Comparison of ENCODE assay signal across 23 mouse cellular contexts in genomic region chr2:130261914-130262313, GRCm38 (mm10). TPM values are rescaled to one million over a fixed set of nuclear protein-coding genes. Genes with fewer than 3 reads are reported as not detected.
A peak's percentile ranks its signal among the peaks of the same experiment; 100 is the strongest.
DNase-seq lines count a peak whose midpoint lies in the region; ATAC-seq and TF ChIP-seq lines count a peak whose summit lies in the region.
"Had no signal": no experiment of that assay in that cellular context is flagged by ENCODE, and none has a peak within 500 bp of the region (broad histone marks: within the 10 kb centered on the region; RNA-seq: fewer than 3 reads in every experiment).

No protein-coding gene starts in this region.

- no peak overlapping the region for H3K4me3 ChIP-seq in liver, embryonic 11.5 days (ENCODE audit: low read depth, low read length)
- peak overlapping the region; percentile 14; the same call in 1 of the 2 replicates for H3K4me3 ChIP-seq in liver, embryonic 13.5 days (replicated peaks)
- H3K4me3 ChIP-seq in liver, embryonic 15.5 days (replicated peaks) = 0 out of 2 replicates have a peak overlapping the region, but pooled peaks have one; percentile 2
- H3K4me3 ChIP-seq in liver, postnatal 0 days (ENCODE audit: low read depth, low read length) = no peak overlapping the region
- no peak overlapping the region for H3K4me3 ChIP-seq in stomach, postnatal 0 days (ENCODE audit: low read depth, low read length)
- H3K4me3 ChIP-seq: embryonic facial prominence, embryonic 10.5 days; embryonic facial prominence, embryonic 12.5 days; forebrain, embryonic 13.5 days; forebrain, embryonic 15.5 days had no signal

- 54% methylated on average over 2 of the region's 2 CpGs for WGBS in liver, embryonic 11.5 days
- WGBS in liver, embryonic 13.5 days (ENCODE audit: insufficient replicate concordance) = 15% methylated on average over 2 of the region's 2 CpGs
- WGBS in liver, embryonic 15.5 days (ENCODE audit: insufficient replicate concordance) = 20% methylated on average over 2 of the region's 2 CpGs
- WGBS in liver, postnatal 0 days (ENCODE audit: insufficient replicate concordance) = 36% methylated on average over 2 of the region's 2 CpGs
- 78% methylated on average over 2 of the region's 2 CpGs for WGBS in stomach, postnatal 0 days

- no peak for TF ChIP-seq EP300 in liver, postnatal 0 days (IDR thresholded peaks at IDR 0.05; ENCODE audit: low read depth)
- TF ChIP-seq EP300 in stomach, postnatal 0 days (optimal IDR thresholded peaks at IDR 0.05) = no peak

- peaks cover 24% of the 10 kb centered on the region for H3K4me1 ChIP-seq in liver, embryonic 11.5 days (replicated peaks; ENCODE audit: control insufficient read depth, insufficient read depth, low read length)
- H3K4me1 ChIP-seq in liver, embryonic 13.5 days (replicated peaks) = peaks cover 72% of the 10 kb centered on the region
- H3K4me1 ChIP-seq in liver, embryonic 15.5 days (replicated peaks) = peaks cover 66% of the 10 kb centered on the region
- peaks cover 12% of the 10 kb centered on the region for H3K4me1 ChIP-seq in liver, postnatal 0 days (ENCODE audit: insufficient read depth)
- no peaks in the 10 kb centered on the region for H3K4me1 ChIP-seq in stomach, postnatal 0 days (replicated peaks; ENCODE audit: control insufficient read depth, insufficient read depth)
- H3K4me1 ChIP-seq: embryonic facial prominence, embryonic 10.5 days; embryonic facial prominence, embryonic 12.5 days; forebrain, embryonic 13.5 days; forebrain, embryonic 15.5 days had no signal

- DNase-seq in liver, embryonic 11.5 days (ENCODE audit: low spot score) = no peak
- no peak for DNase-seq in liver
- DNase-seq in liver, embryonic 13.5 days = no peak
- DNase-seq in liver, postnatal 0 days = no peak
- DNase-seq in stomach, postnatal 0 days (ENCODE audit: low spot score) = no peak
- no peak for DNase-seq in kidney, adult 9 months
- no peak for DNase-seq in Muller cell, postnatal 12 days (ENCODE audit: inconsistent ontology term)
- DNase-seq: adrenal gland, adult 8-10 months; adrenal gland, postnatal 14 days; adrenal gland, postnatal 36 days; cerebellum, adult 11-12 months; cerebellum, adult 2 months; cerebellum, adult 9-10 months; cerebellum, postnatal 10 days; cerebellum, postnatal 25 days; forebrain, postnatal 0 days had no signal

- H3K36me3 ChIP-seq in liver, embryonic 11.5 days (ENCODE audit: control insufficient read depth, insufficient read depth, low read length) = no peaks in the 10 kb centered on the region
- H3K36me3 ChIP-seq in liver, embryonic 13.5 days = no peaks in the 10 kb centered on the region
- 0 out of 2 replicates have a peak, but pooled peaks cover 4% of the 10 kb centered on the region for H3K36me3 ChIP-seq in liver, embryonic 15.5 days (replicated peaks)
- H3K36me3 ChIP-seq in liver, postnatal 0 days (replicated peaks; ENCODE audit: insufficient read depth, low read length) = no peaks in the 10 kb centered on the region
- H3K36me3 ChIP-seq in stomach, postnatal 0 days (ENCODE audit: control insufficient read depth, insufficient read depth, low read length) = no peaks in the 10 kb centered on the region
- H3K36me3 ChIP-seq: embryonic facial prominence, embryonic 10.5 days; embryonic facial prominence, embryonic 12.5 days; forebrain, embryonic 15.5 days had no signal

- H3K9me3 ChIP-seq in liver, embryonic 11.5 days (ENCODE audit: control insufficient read depth, low read length) = no peaks in the 10 kb centered on the region
- no peaks in the 10 kb centered on the region for H3K9me3 ChIP-seq in liver, embryonic 13.5 days (replicated peaks)
- H3K9me3 ChIP-seq in liver, embryonic 15.5 days (replicated peaks) = no peaks in the 10 kb centered on the region
- no peaks in the 10 kb centered on the region for H3K9me3 ChIP-seq in liver, postnatal 0 days (ENCODE audit: low read length)
- no peaks in the 10 kb centered on the region for H3K9me3 ChIP-seq in stomach, postnatal 0 days (ENCODE audit: control insufficient read depth, low read length)
- H3K9me3 ChIP-seq: embryonic facial prominence, embryonic 10.5 days; embryonic facial prominence, embryonic 12.5 days; forebrain, embryonic 13.5 days; forebrain, embryonic 15.5 days had no signal

- peak; percentile 48; the same call in 1 of the 2 replicates for ATAC-seq in liver, embryonic 11.5 days (replicated peaks; ENCODE audit: low FRiP score)
- peak; percentile 57 for ATAC-seq in liver, embryonic 13.5 days (ENCODE audit: low read depth)
- peak; percentile 62 for ATAC-seq in liver, embryonic 15.5 days (ENCODE audit: insufficient read depth)
- peak; percentile 52 for ATAC-seq in liver, postnatal 0 days
- no peak for ATAC-seq in stomach, postnatal 0 days (ENCODE audit: low FRiP score, low TSS enrichment)
- ATAC-seq: activated CD4-positive, CD25-positive, alpha-beta regulatory T cell, adult 4 months; forebrain, embryonic 13.5 days; forebrain, embryonic 15.5 days; forebrain, postnatal 0 days; Patski had no signal

- no peaks in the 10 kb centered on the region for H3K27me3 ChIP-seq in liver, embryonic 11.5 days (replicated peaks; ENCODE audit: control insufficient read depth, insufficient read depth, low read length)
- H3K27me3 ChIP-seq in liver, embryonic 13.5 days = no peaks in the 10 kb centered on the region
- no peaks in the 10 kb centered on the region for H3K27me3 ChIP-seq in liver, embryonic 15.5 days
- no peaks in the 10 kb centered on the region for H3K27me3 ChIP-seq in liver, postnatal 0 days (ENCODE audit: insufficient read depth, low read length)
- no peaks in the 10 kb centered on the region for H3K27me3 ChIP-seq in stomach, postnatal 0 days (ENCODE audit: control insufficient read depth, insufficient read depth, low read length)
- H3K27me3 ChIP-seq: embryonic facial prominence, embryonic 12.5 days; forebrain, embryonic 15.5 days had no signal

- no peak overlapping the region; the same call in 1 of the 2 replicates for H3K9ac ChIP-seq in liver, embryonic 11.5 days (ENCODE audit: low read depth, low read length)
- peak overlapping the region; percentile 39; the same call in 1 of the 2 replicates for H3K9ac ChIP-seq in liver, embryonic 13.5 days
- H3K9ac ChIP-seq in liver, embryonic 15.5 days = no peak overlapping the region
- no peak overlapping the region for H3K9ac ChIP-seq in liver, postnatal 0 days (replicated peaks)
- H3K9ac ChIP-seq in stomach, postnatal 0 days (ENCODE audit: low read length) = no peak overlapping the region
- H3K9ac ChIP-seq: embryonic facial prominence, embryonic 12.5 days; forebrain, embryonic 13.5 days; forebrain, embryonic 15.5 days; forebrain, postnatal 0 days had no signal

- H3K27ac ChIP-seq in liver, embryonic 11.5 days (ENCODE audit: low read depth, low read length) = peak overlapping the region; percentile 17; the same call in 1 of the 2 replicates
- H3K27ac ChIP-seq in liver, embryonic 13.5 days = peak overlapping the region; percentile 70
- peak overlapping the region; percentile 53 for H3K27ac ChIP-seq in liver, embryonic 15.5 days (replicated peaks)
- H3K27ac ChIP-seq in liver, postnatal 0 days (ENCODE audit: low read depth) = no peak overlapping the region
- H3K27ac ChIP-seq in stomach, postnatal 0 days (replicated peaks) = no peak overlapping the region
- H3K27ac ChIP-seq: embryonic facial prominence, embryonic 10.5 days; embryonic facial prominence, embryonic 12.5 days; forebrain, embryonic 13.5 days; forebrain, embryonic 15.5 days had no signal

- H3K4me2 ChIP-seq in liver, embryonic 11.5 days = peak overlapping the region; percentile 33
- peak overlapping the region; percentile 68 for H3K4me2 ChIP-seq in liver, embryonic 13.5 days
- peak overlapping the region; percentile 59 for H3K4me2 ChIP-seq in liver, embryonic 15.5 days
- H3K4me2 ChIP-seq in liver, postnatal 0 days (ENCODE audit: low read depth, low read length) = peak overlapping the region; percentile 42
- H3K4me2 ChIP-seq in stomach, postnatal 0 days (replicated peaks; ENCODE audit: low read depth) = no peak overlapping the region
- H3K4me2 ChIP-seq: embryonic facial prominence, embryonic 12.5 days; forebrain, embryonic 13.5 days; forebrain, embryonic 15.5 days had no signal

- TF ChIP-seq CTCF in liver, postnatal 0 days (IDR thresholded peaks at IDR 0.05; ENCODE audit: low read depth) = no peak
- no peak for TF ChIP-seq CTCF in stomach, postnatal 0 days (IDR thresholded peaks at IDR 0.05; ENCODE audit: low read depth)

RNA-seq across cellular contexts. Expression of gene Nop56, which starts 12.3 kb away (rescaled TPM):
- 516 and 536 TPM in 2 replicates for polyA plus RNA-seq in liver, embryonic 11.5 days (2014; fragmentation: Nextera tagmentation; extraction: Ambion mirVana)
- 271 and 279 TPM in 2 replicates for polyA plus RNA-seq in liver, embryonic 13.5 days (2015; fragmentation: Nextera tagmentation; extraction: Ambion mirVana)
- polyA plus RNA-seq in liver, embryonic 15.5 days (2015; fragmentation: Nextera tagmentation; extraction: Ambion mirVana) = 140 and 149 TPM in 2 replicates
- polyA plus RNA-seq in liver, postnatal 0 days (2015; fragmentation: Nextera tagmentation; extraction: Ambion mirVana) = 79.4 and 91.2 TPM in 2 replicates
- 98.2 and 104 TPM in 2 replicates for polyA plus RNA-seq in stomach, postnatal 0 days (2015; fragmentation: Nextera tagmentation; extraction: Ambion mirVana)

RNA-seq across cellular contexts. Expression of gene Idh3b, which starts 22.4 kb away (rescaled TPM):
- 184 and 188 TPM in 2 replicates for polyA plus RNA-seq in liver, embryonic 11.5 days (2014; fragmentation: Nextera tagmentation; extraction: Ambion mirVana)
- polyA plus RNA-seq in liver, embryonic 13.5 days (2015; fragmentation: Nextera tagmentation; extraction: Ambion mirVana) = 117 and 120 TPM in 2 replicates
- polyA plus RNA-seq in liver, embryonic 15.5 days (2015; fragmentation: Nextera tagmentation; extraction: Ambion mirVana) = 101 and 113 TPM in 2 replicates
- polyA plus RNA-seq in liver, postnatal 0 days (2015; fragmentation: Nextera tagmentation; extraction: Ambion mirVana) = 114 and 116 TPM in 2 replicates
- 126 and 135 TPM in 2 replicates for polyA plus RNA-seq in stomach, postnatal 0 days (2015; fragmentation: Nextera tagmentation; extraction: Ambion mirVana)

RNA-seq across cellular contexts. Expression of gene Ebf4, which starts 33.1 kb away (rescaled TPM):
- 0.78 and 0.81 TPM in 2 replicates for polyA plus RNA-seq in liver, embryonic 11.5 days (2014; fragmentation: Nextera tagmentation; extraction: Ambion mirVana)
- 0.03 and 0.10 TPM in 2 replicates for polyA plus RNA-seq in liver, embryonic 13.5 days (2015; fragmentation: Nextera tagmentation; extraction: Ambion mirVana)
- polyA plus RNA-seq in liver, embryonic 15.5 days (2015; fragmentation: Nextera tagmentation; extraction: Ambion mirVana) = 0.12 and 0.16 TPM in 2 replicates
- 0.08 and 0.11 TPM in 2 replicates for polyA plus RNA-seq in liver, postnatal 0 days (2015; fragmentation: Nextera tagmentation; extraction: Ambion mirVana)
- polyA plus RNA-seq in stomach, postnatal 0 days (2015; fragmentation: Nextera tagmentation; extraction: Ambion mirVana) = 1.1 and 1.3 TPM in 2 replicates
- polyA plus RNA-seq: activated CD4-positive, CD25-positive, alpha-beta regulatory T cell, adult 4 months had no signal

Comparison
In these comparisons a context has a peak if more than half of its experiments do, and no peak if none do; other contexts are left out.
1. H3K27ac ChIP-seq: peak in liver, embryonic 11.5 days (single experiment), liver, embryonic 13.5 days (single experiment) and liver, embryonic 15.5 days (single experiment); none in liver, postnatal 0 days (single experiment) and stomach, postnatal 0 days (single experiment).
2. H3K4me3 ChIP-seq: peak in liver, embryonic 13.5 days (single experiment) and liver, embryonic 15.5 days (single experiment); none in liver, embryonic 11.5 days (single experiment), liver, postnatal 0 days (single experiment) and stomach, postnatal 0 days (single experiment).